Mouse (Mus musculus) thymus, adult 2 months (tissue): ENCODE measurements around the gene Asgr1. TPM values are rescaled to one million over a fixed set of nuclear protein-coding genes. Genes with fewer than 3 reads are reported as not detected.

Source experiments
- DNase-seq: peaks from one replicate; pipeline ENCODE4 v3.0.0; 2021
- H3K27ac ChIP-seq: fragments of 200-500 bp; 2 replicates; pipeline ENCODE4 v1.5.1; 2012; ENCODE audit warnings: low read length, control low read depth; ENCODE audit not compliant: control insufficient read depth, insufficient read depth
- H3K27me3 ChIP-seq: fragments of 200-500 bp; 2 replicates; pipeline ENCODE4 v1.6.1; 2012; ENCODE audit warnings: mild to moderate bottlenecking, low read length, moderate library complexity, mixed read lengths; ENCODE audit not compliant: control insufficient read depth, insufficient read depth
- H3K36me3 ChIP-seq: fragments of 200-500 bp; 2 replicates; pipeline ENCODE4 v1.6.1; 2012; ENCODE audit warnings: mild to moderate bottlenecking, low read length, moderate library complexity; ENCODE audit not compliant: control insufficient read depth, insufficient read depth
- H3K4me1 ChIP-seq: fragments of 200-500 bp; replicated peaks from 2 replicates; pipeline ENCODE4 v1.6.1; 2012; ENCODE audit warnings: low read length; ENCODE audit not compliant: control insufficient read depth, insufficient read depth
- H3K4me3 ChIP-seq: fragments of 200-500 bp; 2 replicates; pipeline ENCODE4 v1.5.1; 2012; ENCODE audit warnings: mild to moderate bottlenecking, low read length, control low read depth, moderate library complexity; ENCODE audit not compliant: control insufficient read depth, insufficient read depth
- CTCF ChIP-seq: fragments of 200-500 bp; IDR thresholded peaks from 2 replicates; pipeline ENCODE4 v1.5.1; 2012; ENCODE audit warnings: mild to moderate bottlenecking, control low read depth, low read length, moderate library complexity, borderline replicate concordance; ENCODE audit not compliant: control insufficient read depth, poor library complexity, insufficient read depth; ENCODE audit errors: extremely low read depth
- POLR2A ChIP-seq: fragments of 200-500 bp; IDR thresholded peaks from 2 replicates; pipeline ENCODE4 v1.6.1; 2012; ENCODE audit warnings: mild to moderate bottlenecking, low read length, control low read depth, moderate library complexity; ENCODE audit not compliant: control insufficient read depth, poor library complexity, insufficient read depth; ENCODE audit errors: extremely low read depth
- WGBS: fragments of 180-500 bp; shearing (Covaris S2); methylation state at CpG from one replicate; pipeline ENCODE4 v1.1.7; 2018; 5-methylcytosine and 5-hydroxymethylcytosine counted together
- polyA plus RNA-seq: library from polyadenylated mRNA; depleted of rRNA; stranded (reverse); fragments of >200 nt; gene quantifications from 2 replicates; pipeline ENCODE4 v1.2.3, GENCODE M21; 2012; rRNA removed

Gene Asgr1
- 1.3 TPM in 1 of 2 replicates, not detected in the other for polyA plus RNA-seq

- DNase-seq = no peak
- Histone ChIP-seq H3K36me3 (no peaks in the 10 kb centered on the region), H3K4me3 (no peak within 1 kb of the TSS), H3K27me3 (no peaks in the 10 kb centered on the region; the same call in 1 of the 2 replicates), H3K4me1 (no peaks in the 10 kb centered on the region), H3K27ac (no peak within 1 kb of the TSS)
- no peak for TF ChIP-seq POLR2A
- TF ChIP-seq CTCF = no peak
- 95% methylated on average over 10 of the region's 10 CpGs for WGBS
These were observed at the start of gene Asgr1 for GRCm38 (mm10) chr11:70053898-70054570. Gene Asgr1, plus strand, starts transcription at chr11:70054085.

- Histone ChIP-seq H3K27ac (no peak overlapping the region), H3K36me3 (peaks cover 43% of the 10 kb centered on the region), H3K4me3 (no peak overlapping the region), H3K27me3 (no peaks in the 10 kb centered on the region), H3K4me1 (peaks cover 17% of the 10 kb centered on the region)
- TF ChIP-seq POLR2A = no peak
- peak; percentile 47; the same call in 1 of the 2 replicates for TF ChIP-seq CTCF
- 37% methylated on average over 5 of the region's 5 CpGs for WGBS
- DNase-seq = peak; percentile 53
These were observed 48.4 kb upstream of the Asgr1 start for GRCm38 (mm10) chr11:70005521-70005920.

- H3K4me3 ChIP-seq = no peak overlapping the region
- WGBS = 95% methylated on average over 6 of the region's 6 CpGs
- DNase-seq = no peak
- no peaks in the 10 kb centered on the region for H3K27me3 ChIP-seq
- H3K36me3 ChIP-seq = peaks cover 54% of the 10 kb centered on the region
- no peak overlapping the region for H3K27ac ChIP-seq
- TF ChIP-seq CTCF (no peak), POLR2A (no peak)
- H3K4me1 ChIP-seq = peaks cover 18% of the 10 kb centered on the region
These were observed 43.9 kb upstream of the Asgr1 start for GRCm38 (mm10) chr11:70010033-70010432.

- H3K36me3 ChIP-seq = peaks cover 54% of the 10 kb centered on the region
- no peak for DNase-seq
- 96% methylated on average over 12 of the region's 12 CpGs for WGBS
- TF ChIP-seq CTCF (no peak), POLR2A (no peak)
- H3K4me3 ChIP-seq = no peak overlapping the region
- H3K27me3 ChIP-seq = no peaks in the 10 kb centered on the region
- H3K4me1 ChIP-seq = peaks cover 15% of the 10 kb centered on the region
- no peak overlapping the region for H3K27ac ChIP-seq
These were observed 43.3 kb upstream of the Asgr1 start for GRCm38 (mm10) chr11:70010548-70010947.

GRCm38 (mm10) chr11:70010961-70011360, 42.9 kb upstream of the Asgr1 start:
- 97% methylated on average over 10 of the region's 10 CpGs for WGBS

GRCm38 (mm10) chr11:70012931-70013330, 41.0 kb upstream of the Asgr1 start:
- TF ChIP-seq CTCF (no peak), POLR2A (no peak)
- H3K36me3 ChIP-seq = peaks cover 36% of the 10 kb centered on the region
- no peak for DNase-seq
- no peaks in the 10 kb centered on the region for H3K27me3 ChIP-seq
- H3K4me3 ChIP-seq = no peak overlapping the region
- 96% methylated on average over 9 of the region's 9 CpGs for WGBS
- no peak overlapping the region for H3K27ac ChIP-seq
- peaks cover 16% of the 10 kb centered on the region for H3K4me1 ChIP-seq

More at GRCm38 (mm10) chr11:70010961-70011360, 42.9 kb upstream of the Asgr1 start:
- Histone ChIP-seq H3K4me1 (peaks cover 12% of the 10 kb centered on the region), H3K4me3 (no peak overlapping the region), H3K27me3 (no peaks in the 10 kb centered on the region), H3K36me3 (peaks cover 52% of the 10 kb centered on the region), H3K27ac (no peak overlapping the region)
- DNase-seq = no peak
- TF ChIP-seq CTCF (no peak), POLR2A (no peak)

- Histone ChIP-seq H3K4me1 (peaks cover 19% of the 10 kb centered on the region), H3K4me3 (no peak overlapping the region), H3K27me3 (no peaks in the 10 kb centered on the region), H3K27ac (no peak overlapping the region), H3K36me3 (peaks cover 31% of the 10 kb centered on the region)
- no peak for TF ChIP-seq CTCF
- TF ChIP-seq POLR2A = no peak
- DNase-seq = no peak
- 96% methylated on average over 3 of the region's 3 CpGs for WGBS
These were observed 40.5 kb upstream of the Asgr1 start for GRCm38 (mm10) chr11:70013408-70013807.
